Mouse (Mus musculus) 3134 (cell line): ENCODE measurements around the gene 6030468B19Rik.
"Not testable (repeated sequence)": the region's sequence is repeated elsewhere in the genome, so short reads cannot be mapped to it uniquely, and the experiment has no call there.

Source experiments
- DNase-seq: peaks from one replicate; pipeline ENCODE4 v3.0.0-alpha.2; 2011; ENCODE audit warnings: low spot score; ENCODE audit not compliant: insufficient read length; ENCODE audit errors: extremely low read depth

The 6030468B19Rik gene

DNA sequence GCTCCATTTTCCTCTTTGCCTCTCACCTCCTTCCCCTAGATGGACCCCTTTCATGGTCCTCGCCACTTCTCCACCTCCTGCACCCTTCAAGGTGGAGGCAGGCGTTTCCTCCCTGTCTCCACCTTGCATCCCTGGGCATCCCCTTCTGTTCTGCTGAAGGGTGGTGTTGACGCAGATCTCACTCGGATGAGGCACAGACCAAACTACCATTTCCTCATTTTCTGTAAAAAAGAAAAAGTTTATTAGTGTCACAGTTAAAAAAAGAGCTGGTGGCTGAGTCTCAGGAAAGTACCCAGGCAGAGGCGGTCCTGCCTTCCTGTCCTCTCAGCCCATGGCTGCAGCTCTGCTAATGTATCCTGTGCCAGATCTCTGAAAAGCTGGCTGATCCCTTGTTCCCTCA is 1.7 kb downstream of the 6030468B19Rik start:
- DNase-seq = no peak

DNA sequence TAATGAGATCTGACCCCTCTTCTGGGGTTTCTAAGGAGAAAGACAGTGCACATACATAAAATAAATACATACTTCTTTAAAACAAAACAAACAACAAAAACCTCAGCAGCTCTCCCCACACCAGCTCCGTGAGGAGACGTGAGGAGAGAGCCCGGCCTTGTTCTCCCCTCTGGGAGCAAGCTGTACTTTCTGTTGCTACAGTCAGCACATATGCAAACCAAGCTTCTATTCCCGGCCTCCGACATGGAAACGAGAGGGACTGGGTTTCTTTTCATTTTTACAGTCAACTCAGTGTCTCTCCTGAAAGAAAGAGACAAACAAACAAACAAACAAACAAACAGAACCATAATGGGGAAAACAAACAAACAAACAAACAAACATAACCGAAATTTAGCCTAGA is 2.6 kb downstream of the 6030468B19Rik start:
- no peak for DNase-seq

DNA sequence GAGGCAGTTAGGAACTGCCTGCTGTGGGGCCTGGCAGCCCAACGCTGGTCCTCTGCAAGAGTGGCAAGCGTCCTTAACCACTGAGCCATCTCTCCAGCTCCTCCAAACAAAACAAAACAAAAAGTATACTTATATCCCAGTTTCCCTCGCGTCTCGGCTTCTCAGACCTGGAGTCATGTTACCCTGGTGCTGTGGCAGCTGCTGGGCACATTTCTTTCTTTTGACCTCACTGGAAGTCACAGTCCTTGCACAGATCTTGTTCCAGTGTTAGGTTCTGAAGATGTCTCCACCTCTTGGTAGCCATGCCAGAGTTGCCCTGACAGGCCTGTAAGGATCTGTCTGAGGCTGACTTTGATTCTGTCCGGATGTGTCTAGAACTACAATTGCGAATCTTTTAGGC is 4.2 kb downstream of the 6030468B19Rik start:
- DNase-seq = no peak

DNA sequence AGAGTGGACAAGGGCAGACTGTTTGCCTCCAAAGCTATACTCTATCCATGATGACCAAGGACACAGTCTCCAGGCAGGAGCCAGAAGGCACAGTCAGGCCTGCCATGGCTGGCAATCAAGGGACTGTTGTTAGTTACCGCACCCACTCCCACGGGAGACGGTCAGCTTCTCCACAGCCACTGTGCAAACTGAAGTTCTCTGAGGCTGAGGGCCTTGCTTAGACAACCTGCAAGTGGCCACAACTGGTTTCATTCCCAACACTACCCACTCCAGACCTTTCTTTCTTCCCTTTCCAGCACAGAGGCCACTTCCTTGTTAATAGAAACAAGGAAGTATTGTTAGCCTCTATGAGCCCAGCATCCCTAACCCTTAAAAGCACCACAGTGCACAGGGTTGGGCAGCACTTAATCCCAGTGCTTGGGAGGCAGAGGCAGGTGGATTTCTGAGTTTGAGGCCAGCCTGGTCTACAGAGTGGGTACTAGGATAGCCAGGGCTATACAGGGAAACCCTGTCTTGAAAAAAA is 5.8 kb downstream of the 6030468B19Rik start:
- DNase-seq = no peak

DNA sequence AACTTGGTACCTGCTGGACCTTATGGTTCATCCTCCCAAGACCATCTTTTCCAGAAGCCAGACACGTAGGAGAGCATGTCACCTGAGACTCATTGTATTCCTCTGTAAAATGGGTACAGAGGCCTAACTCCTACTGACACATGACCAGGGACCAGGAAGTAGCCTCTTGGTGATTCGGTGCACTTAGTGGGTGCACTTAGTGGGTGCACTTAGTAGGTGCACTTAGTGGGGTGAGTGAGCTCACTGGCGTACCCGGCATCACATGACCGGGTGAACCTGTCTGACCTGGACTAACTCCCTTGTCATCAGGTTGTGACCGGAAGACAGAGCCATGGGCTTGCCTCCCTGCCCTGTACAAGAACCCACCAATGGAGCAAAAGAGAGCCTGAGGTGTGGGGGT is 9.3 kb downstream of the 6030468B19Rik start:
- DNase-seq = no peak

DNA sequence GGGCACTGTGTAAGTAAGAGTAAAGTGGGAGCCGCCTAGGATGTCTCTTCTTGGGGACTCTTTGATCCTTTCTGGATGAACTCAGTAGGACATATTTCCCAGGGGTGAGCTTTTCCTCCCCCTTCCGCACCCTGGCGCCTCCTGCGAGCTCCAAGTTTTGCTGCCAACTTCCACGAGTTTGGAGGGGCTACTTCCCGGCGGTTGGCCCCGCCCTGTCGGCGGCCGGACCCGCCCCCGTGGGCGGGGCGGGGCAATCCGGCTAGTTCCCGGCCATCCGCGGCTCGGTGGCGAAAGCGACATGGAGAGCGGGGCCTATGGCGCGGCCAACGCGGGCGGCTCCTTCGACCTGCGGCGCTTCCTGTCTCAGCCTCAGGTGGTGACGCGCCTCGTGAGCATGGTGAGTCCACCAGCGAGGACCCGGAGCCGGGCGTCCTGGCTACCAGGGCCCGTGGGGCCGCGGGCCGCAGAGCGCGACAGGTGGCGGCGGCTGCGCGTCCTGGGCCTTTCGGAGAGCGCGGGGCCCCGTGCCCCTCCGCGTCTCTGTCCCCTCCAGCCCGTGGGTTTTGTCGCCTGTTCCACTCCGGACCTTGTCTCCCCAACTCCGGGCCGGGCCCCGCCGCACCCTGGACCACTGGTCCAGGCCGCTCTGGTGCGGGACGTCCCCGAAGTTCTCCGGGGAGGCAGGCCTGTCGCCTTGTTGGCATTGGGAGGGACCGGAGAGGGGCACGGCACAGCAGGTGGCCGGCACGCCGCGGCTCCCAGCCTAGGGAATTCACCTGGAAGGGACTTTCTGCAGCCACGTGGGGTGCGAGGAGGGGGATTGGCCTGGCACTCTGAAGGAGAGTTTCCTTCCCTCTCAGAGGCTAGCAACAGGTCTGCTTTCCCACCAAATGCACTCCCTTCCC is 12.2 kb downstream of the 6030468B19Rik start, which contains the start of the genes Gm20708 and Syngr2:
Gene Gm20708, plus strand, starts transcription at position 262 of the 905 bp plus-strand sequence.
Gene Syngr2, plus strand, starts transcription at position 262 of the 905 bp plus-strand sequence.
- peak; percentile 88 for DNase-seq

DNA sequence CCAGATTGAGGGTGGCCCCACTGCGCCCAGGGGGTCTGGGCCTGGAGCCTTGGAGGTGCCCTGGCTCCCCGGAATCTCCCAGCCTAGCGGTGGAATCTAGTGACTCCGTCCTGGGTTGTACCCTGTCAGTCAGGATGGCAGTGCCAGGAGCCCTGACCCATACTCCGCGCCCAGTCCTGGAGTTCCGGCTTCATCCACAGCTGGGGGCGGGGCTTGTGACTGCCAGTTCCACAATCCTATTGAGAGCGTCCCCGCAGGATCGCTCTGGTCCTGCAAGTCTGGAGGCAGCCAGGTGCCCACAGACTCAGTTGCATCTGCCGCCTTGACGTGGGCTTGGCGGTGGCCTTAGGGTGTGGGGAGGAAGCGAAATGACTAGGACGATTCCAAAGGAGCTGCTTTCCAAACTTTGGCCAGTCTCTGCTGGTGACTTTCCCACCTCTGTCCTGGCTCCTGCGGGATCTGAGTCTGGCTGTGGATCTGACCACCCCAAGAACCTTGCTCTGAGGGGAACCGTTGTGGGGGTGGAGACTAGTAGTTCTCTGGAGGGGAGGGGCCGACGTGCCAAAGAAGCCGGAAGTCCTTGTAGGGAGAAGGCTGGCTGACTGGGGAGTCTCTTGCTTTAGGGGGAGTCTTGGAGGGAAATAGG is 13.1 kb downstream of the 6030468B19Rik start:
- DNase-seq = peak; percentile 93

DNA sequence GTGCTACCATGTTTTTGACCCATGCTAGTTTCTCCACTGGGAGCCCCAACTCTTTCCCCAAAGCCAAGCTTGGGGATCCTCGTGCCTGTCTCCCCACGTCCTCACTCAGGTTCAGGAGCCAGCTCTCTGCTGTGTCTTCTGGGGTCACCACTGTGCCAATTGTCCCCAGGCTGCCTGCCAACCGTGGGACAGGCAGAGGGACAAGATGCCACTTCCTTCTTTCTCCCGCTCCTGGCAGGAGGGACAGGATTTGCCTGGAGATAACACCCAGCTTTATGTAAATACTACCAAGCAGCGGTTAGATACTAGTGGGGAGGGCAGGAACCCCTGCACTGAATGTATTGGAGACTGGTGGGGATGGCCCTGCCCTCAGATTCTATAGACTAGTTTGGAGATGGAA is 16.4 kb downstream of the 6030468B19Rik start:
- DNase-seq = no peak

DNA sequence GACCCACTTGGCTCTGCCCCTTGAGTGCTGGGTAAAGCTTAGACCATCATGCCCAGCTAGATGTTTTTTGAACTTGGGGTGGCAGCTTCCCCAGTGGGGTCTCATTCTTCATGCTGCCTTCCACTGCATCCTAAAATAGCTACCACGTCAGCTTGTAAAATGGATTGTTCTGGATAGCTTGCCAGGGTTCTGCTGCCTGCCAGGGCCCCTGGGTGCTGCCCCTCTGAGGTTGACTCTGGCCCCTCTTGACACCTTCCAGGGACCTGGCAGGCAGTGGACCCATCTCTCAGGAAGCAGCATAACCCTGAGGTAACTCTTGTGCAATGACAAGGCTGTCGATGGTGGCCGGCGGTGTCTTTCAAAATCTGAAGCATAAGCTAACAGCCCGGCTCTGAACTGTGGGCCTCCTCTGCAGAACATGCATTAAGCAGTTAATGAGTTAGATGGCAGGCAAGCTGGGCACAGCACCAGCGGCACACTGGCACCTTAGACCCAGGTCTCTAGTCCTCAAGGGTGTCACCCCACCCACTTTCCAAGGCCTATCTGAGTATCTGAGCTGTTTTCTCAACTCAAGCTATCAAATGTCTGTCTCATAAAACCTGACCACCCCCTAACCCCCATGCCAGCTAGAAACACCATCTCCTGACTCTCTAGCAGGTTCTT is 17.4 kb downstream of the 6030468B19Rik start:
- DNase-seq = no peak

DNA sequence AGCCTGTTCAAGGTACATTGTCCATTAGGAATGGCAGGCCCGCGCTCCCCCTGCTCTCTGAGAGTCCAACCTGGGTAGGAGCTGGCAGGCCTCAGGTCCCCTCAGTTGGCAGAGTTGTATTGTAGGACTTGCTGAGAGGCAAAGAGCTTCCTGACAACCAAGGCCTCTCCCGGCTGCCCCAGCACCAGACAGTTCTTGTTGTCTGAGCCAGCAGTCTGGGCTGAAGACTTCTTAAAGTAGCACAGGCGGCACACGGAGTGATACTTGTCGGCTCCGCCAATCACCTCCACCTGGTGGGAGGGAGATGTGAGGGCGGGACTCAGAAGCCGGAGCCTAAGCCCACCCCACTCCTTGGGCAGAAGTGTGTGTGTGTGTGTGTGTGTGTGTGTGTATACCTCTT is 18.4 kb downstream of the 6030468B19Rik start:
- not testable (repeated sequence) for DNase-seq

DNA sequence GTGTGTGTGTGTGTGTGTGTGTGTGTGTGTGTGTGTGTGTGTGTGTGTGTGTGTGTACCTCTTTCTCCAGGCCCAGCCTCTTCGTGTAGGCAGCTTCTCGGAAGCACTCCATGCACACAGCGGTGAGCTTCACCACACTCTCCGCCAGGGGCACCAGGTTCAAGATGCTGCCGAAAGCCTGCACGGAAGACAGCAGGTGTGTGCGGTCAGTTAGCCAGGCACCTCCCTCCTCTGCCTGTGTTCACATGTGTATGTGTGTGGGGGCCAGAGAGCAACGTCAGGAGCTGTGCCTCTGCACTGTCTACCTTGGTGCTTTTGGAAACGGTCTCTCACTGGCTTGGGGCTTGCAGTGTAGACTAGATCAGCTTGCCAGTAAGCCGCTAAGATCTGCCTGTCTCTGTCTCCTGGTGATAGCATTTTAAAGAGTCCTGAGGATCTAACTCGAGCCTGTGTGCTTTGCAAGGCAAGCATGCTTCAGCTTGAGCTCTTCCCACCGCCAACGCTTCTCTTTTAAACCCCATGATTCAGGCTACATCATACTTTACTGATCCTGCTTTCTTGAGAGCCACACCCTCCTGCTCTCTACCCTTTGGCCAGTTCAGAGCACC is 19.0 kb downstream of the 6030468B19Rik start:
- DNase-seq = no peak

DNA sequence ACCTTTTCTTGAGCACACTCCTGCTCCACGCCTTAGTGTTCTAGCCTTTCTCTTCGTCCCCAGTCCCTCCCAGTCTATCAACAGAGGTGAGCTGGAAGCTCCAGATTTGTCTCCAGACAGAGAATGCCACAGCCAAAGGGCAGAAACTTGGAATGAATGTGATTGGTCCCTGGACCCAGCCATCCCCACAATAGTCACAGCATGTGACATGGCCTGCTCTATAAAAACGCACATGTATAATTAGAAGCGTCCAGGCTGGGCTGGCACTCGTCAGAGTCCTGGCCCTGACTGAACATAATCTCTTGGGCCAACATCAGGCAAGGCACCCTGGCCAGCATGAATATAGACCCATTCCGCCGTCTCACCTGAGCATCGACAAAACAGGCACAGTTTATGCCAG is 21.6 kb downstream of the 6030468B19Rik start:
- no peak for DNase-seq

DNA sequence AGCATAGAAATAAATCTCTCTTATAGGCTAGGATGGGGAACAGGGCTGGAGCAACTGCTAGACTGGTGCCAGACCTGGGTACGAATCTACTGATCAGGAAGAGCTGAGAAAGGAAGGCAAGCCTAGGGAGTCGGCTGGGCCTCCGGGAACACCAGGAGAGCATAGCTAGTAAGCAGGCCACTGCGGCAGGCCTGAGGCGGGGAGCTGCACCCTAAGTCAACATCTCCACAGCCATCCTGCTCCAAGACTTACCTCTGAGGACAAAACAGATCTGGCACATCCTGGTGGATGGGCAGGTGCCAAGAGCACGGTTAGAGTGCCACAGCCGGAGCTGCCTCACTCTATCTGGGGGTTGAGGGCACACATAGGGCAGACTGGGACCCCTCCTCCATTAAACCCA is 22.7 kb downstream of the 6030468B19Rik start:
- no peak for DNase-seq

DNA sequence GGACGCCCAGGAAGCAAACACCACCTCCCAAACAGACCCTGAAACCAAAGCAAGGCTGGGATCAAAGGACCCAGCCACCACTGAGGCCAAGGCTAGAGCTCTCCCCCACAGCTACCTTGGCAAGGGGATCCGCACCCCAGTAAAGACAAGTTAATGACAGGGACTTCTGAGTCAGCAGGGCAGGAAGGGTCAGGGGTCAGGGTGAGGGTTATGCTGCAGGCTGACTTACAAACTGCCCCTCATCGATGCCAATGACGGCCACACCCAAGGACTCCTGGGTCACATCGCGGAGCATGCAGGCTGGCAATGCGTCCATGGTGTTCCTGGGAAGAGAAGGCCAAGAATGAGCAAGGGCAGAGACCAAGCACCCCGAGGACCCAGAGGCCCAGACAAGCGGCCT is 24.4 kb downstream of the 6030468B19Rik start:
- no peak for DNase-seq

DNA sequence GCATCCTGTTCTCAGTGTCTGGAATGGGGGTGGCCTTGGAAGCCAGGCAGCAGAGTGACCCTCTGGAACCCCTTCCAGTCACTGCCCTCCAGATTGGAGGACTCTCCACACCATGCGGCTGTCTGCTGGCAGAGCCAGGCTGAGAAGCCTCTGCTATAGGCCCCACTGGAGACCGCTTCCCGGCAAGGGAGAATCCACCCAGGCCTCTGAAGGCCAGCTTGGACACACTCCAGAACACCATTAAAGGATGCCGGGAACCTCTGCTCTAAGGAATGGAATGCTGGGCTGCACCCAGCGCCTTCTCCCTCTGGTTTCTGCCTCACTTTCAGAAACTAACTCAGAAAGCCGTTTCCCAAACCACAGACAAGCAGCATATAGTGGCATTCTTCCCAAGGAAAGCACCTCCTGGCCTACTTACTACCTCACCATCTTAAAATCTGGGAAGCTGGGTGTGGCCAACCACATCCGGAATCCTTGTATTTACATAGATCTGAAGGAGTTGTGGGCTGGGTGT is 25.3 kb downstream of the 6030468B19Rik start:
- peak; percentile 79 for DNase-seq

DNA sequence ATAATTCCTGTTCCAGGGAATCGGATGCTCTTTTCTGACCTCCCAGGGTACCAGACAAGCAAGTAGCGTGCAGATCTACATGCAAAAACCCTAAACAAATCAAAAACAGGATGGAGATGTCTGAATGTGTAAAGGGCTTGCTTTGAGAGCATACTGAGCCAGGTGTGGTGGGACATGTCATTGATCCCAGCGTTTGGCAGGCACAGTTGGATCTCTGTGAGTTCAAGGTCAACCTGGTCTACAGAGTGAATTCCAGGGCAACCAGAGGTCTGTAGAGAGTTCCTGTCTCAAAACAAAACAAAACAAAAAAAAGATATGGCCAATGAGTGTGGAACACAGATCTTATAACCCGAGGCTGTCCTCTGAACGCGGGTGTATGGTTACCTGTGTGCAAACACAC is 26.0 kb downstream of the 6030468B19Rik start:
- DNase-seq = no peak

DNA sequence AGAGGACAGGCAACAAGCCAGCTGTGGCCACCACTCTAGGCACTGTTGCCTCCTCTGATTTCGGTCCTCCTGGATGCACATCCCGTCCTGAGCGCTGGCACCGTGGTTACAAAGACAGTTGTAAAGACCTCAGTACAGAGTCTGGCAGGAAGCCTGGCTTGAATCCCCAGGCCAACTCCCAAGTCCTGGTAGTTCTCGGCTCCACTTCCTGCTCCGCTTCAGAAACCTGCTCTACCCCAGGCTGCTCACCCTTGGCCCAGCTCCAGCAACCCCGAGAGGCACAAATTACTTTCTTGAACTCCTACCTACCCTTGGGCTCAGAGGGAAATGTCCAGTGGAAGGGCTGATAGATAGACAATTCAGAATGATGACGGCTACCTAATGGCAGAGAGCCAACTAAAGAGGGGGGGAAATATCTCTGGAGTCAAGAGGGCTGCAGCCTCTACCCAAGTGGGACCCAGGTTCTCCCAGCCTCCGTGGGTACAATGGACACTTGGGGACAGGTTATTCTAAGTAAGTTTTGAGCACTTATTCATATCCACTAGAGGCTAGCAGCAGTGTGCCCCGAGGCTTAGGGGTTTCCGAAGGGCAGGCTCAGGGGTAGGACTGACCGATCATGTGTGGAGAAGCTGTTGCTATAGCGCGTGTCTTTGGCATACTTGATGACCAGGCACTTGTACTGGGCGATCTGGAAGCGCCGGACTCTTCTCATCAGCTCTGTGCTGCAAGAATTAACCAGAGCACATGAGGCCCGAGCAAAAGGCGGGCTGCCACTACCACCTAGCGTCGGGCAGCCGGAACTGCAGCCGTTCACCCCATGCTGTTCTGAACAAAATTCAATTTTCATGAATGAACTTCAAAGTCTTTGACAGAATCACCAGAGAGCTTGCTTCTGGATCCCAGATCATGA is 26.9 kb downstream of the 6030468B19Rik start:
- peak; percentile 87 for DNase-seq

DNA sequence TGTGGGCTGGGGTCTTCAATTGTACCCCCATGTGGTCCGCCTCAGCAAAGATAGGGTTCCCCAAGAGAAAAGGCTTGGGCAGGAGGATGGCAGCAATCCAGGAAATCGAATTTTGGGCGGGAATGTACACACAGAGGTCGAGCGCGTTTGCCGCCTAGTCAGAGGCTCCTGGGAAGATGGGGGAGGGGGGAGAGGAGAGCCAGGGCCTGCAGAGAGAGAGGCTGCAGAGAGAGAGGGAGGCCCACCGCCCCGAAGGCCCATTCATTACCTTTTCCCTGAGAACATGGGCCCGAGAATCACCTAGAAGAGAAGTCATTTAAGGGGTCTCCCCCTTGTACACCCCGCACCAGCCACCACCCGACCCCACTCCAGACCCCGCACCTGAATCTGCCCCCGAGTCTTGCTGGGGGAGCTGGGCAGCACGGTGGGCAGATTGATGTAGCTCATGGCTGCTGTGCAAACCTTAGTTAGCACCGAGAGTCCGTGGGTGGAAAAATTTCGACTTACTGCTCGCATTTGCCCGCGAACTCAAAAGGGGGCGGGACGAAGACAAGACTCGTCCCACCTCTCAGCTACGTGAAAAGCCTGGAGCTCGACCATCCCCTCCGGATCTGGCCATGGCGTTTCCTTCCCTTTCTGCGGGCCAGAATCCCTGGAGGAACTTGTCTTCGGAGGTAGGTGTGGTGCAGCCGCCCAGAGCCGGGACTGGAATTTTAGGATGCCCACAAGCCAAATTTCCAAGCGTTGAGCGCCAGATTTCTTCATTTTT is 28.1 kb downstream of the 6030468B19Rik start, which contains the start of the genes Afmid and Tk1:
Gene Afmid, plus strand, starts transcription at position 592 of the 769 bp plus-strand sequence.
Gene Tk1, minus strand, starts transcription at position 760 of the 769 bp plus-strand sequence.
- peak; percentile 86 for DNase-seq
